8 mouse cellular contexts compared by ENCODE assay signal in the genomic region with DNA sequence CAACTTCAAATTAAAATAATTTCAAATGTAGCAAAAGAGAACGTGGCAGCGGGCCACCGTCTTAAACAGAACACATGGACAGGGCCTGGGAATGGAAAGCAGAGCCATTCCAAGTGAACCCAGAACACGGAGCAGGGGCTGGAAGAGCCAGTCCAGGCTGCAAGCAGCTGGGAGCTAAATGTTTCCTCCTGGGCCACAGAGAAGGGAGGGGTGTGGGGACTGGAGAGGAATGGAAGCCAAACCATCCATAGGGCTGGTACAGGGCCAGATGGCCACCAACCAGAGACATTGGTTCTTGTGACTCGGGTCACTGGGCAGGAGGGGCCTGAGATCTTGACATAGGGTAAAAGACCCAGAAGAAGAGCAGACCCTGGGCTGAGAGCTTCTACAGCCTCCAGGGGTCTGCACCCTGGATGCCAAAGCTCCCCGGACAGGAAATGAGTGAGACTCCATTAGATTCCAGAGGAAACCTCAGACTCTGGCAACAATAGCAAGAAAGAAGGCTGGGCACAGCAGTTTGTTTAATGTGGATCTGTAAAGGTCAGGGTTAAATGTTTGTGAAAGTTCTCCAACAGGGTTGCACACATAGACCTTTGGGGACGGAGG.
DNase-seq lines count a peak whose midpoint lies in the region; ATAC-seq and TF ChIP-seq lines count a peak whose summit lies in the region.

No protein-coding gene starts in this region.

- ATAC-seq in forebrain, embryonic 15.5 days (replicated peaks): peak; percentile 95
- peak; percentile 91 for ATAC-seq in lung, postnatal 0 days
- ATAC-seq in stomach, postnatal 0 days (ENCODE audit: low FRiP score, low TSS enrichment): peak; percentile 85

- intact Hi-C loops in heart, postnatal 25 days (cut with DNase I): loop anchor here (5.0 kb wide), 1 partner anchor 332 kb away; a partner anchor contains a TSS

- no peaks in the 10 kb centered on the region for H3K27me3 ChIP-seq in forebrain, embryonic 15.5 days
- H3K27me3 ChIP-seq in lung, postnatal 0 days (replicated peaks; ENCODE audit: insufficient read depth, low read length): no peaks in the 10 kb centered on the region
- no peaks in the 10 kb centered on the region for H3K27me3 ChIP-seq in stomach, postnatal 0 days (ENCODE audit: control insufficient read depth, insufficient read depth, low read length)
- no peaks in the 10 kb centered on the region for H3K27me3 ChIP-seq in thymus, adult 2 months (ENCODE audit: control insufficient read depth, insufficient read depth, low read length)

- TF ChIP-seq POLR2A in thymus, adult 2 months (IDR thresholded peaks at IDR 0.05; ENCODE audit: control insufficient read depth, extremely low read depth, insufficient read depth, low read length, poor library complexity): no peak

- H3K27ac ChIP-seq in forebrain, embryonic 15.5 days (replicated peaks): peak overlapping the region; percentile 74
- H3K27ac ChIP-seq in lung, postnatal 0 days (ENCODE audit: low read length): peak overlapping the region; percentile 72
- peak overlapping the region; percentile 81 for H3K27ac ChIP-seq in stomach, postnatal 0 days (replicated peaks)
- H3K27ac ChIP-seq in thymus, adult 2 months (ENCODE audit: control insufficient read depth, insufficient read depth, low read length): no peak overlapping the region

- H3K36me3 ChIP-seq in forebrain, embryonic 15.5 days: no peaks in the 10 kb centered on the region
- H3K36me3 ChIP-seq in lung, postnatal 0 days (ENCODE audit: insufficient read depth, low read length): no peaks in the 10 kb centered on the region
- H3K36me3 ChIP-seq in stomach, postnatal 0 days (ENCODE audit: control insufficient read depth, insufficient read depth, low read length): no peaks in the 10 kb centered on the region
- H3K36me3 ChIP-seq in thymus, adult 2 months (ENCODE audit: control insufficient read depth, insufficient read depth, low read length): no peaks in the 10 kb centered on the region

- DNase-seq in adrenal gland, adult (ENCODE audit: inconsistent age in 2 of 2, low spot score in 1 of 2): peak; percentile 63 to 87
- peak; percentile 16 for DNase-seq in cerebellum, adult 11-12 months
- peak; percentile 73 for DNase-seq in heart, postnatal 25 days (ENCODE audit: low spot score)
- peak; percentile 76 to 85 for DNase-seq in kidney, postnatal 4 days
- DNase-seq in lung, postnatal 0 days (ENCODE audit: low spot score): peak; percentile 90
- peak; percentile 46 for DNase-seq in stomach, postnatal 0 days (ENCODE audit: low spot score)
- no peak for DNase-seq in thymus, adult 2 months

- 34% methylated on average over 7 of the region's 7 CpGs for WGBS in forebrain, embryonic 15.5 days
- 17% methylated on average over 7 of the region's 7 CpGs for WGBS in lung, postnatal 0 days
- WGBS in stomach, postnatal 0 days: 18% methylated on average over 7 of the region's 7 CpGs
- 93% methylated on average over 7 of the region's 7 CpGs for WGBS in thymus, adult 2 months

- no peak overlapping the region for H3K4me3 ChIP-seq in forebrain, embryonic 15.5 days
- no peak overlapping the region for H3K4me3 ChIP-seq in lung, postnatal 0 days (ENCODE audit: low read depth, low read length)
- H3K4me3 ChIP-seq in stomach, postnatal 0 days (ENCODE audit: low read depth, low read length): no peak overlapping the region
- H3K4me3 ChIP-seq in thymus, adult 2 months (ENCODE audit: control insufficient read depth, insufficient read depth, low read length): no peak overlapping the region

- H3K9ac ChIP-seq in forebrain, embryonic 15.5 days (replicated peaks): no peak overlapping the region
- no peak overlapping the region for H3K9ac ChIP-seq in lung, postnatal 0 days (replicated peaks; ENCODE audit: low read depth)
- H3K9ac ChIP-seq in stomach, postnatal 0 days (ENCODE audit: low read length): no peak overlapping the region

- no peaks in the 10 kb centered on the region for H3K9me3 ChIP-seq in forebrain, embryonic 15.5 days
- H3K9me3 ChIP-seq in lung, postnatal 0 days (ENCODE audit: low read length): no peaks in the 10 kb centered on the region
- H3K9me3 ChIP-seq in stomach, postnatal 0 days (ENCODE audit: control insufficient read depth, low read length): no peaks in the 10 kb centered on the region

- H3K4me2 ChIP-seq in forebrain, embryonic 15.5 days (replicated peaks): no peak overlapping the region
- H3K4me2 ChIP-seq in lung, postnatal 0 days (replicated peaks; ENCODE audit: low read depth, low read length): no peak overlapping the region
- no peak overlapping the region for H3K4me2 ChIP-seq in stomach, postnatal 0 days (replicated peaks; ENCODE audit: low read depth)

- TF ChIP-seq CTCF in lung, postnatal 0 days (IDR thresholded peaks at IDR 0.05): no peak
- no peak for TF ChIP-seq CTCF in stomach, postnatal 0 days (IDR thresholded peaks at IDR 0.05; ENCODE audit: low read depth)
- TF ChIP-seq CTCF in thymus, adult 2 months (IDR thresholded peaks at IDR 0.05; ENCODE audit: borderline replicate concordance, control insufficient read depth, extremely low read depth, insufficient read depth, low read length, poor library complexity): no peak

- peaks cover 17% of the 10 kb centered on the region for H3K4me1 ChIP-seq in forebrain, embryonic 15.5 days
- peaks cover 10% of the 10 kb centered on the region; the same call in 1 of the 2 replicates for H3K4me1 ChIP-seq in lung, postnatal 0 days (ENCODE audit: insufficient read depth, low read depth, low read length)
- H3K4me1 ChIP-seq in stomach, postnatal 0 days (replicated peaks; ENCODE audit: control insufficient read depth, insufficient read depth): no peaks in the 10 kb centered on the region; the same call in 1 of the 2 replicates
- no peaks in the 10 kb centered on the region for H3K4me1 ChIP-seq in thymus, adult 2 months (replicated peaks; ENCODE audit: control insufficient read depth, insufficient read depth, low read length)

- TF ChIP-seq EP300 in lung, postnatal 0 days (IDR thresholded peaks at IDR 0.05): 0 out of 2 replicates have a peak, but pooled peaks have one; percentile 11
- TF ChIP-seq EP300 in stomach, postnatal 0 days (optimal IDR thresholded peaks at IDR 0.05): no peak
